Mouse (Mus musculus) liver, adult 2 months (tissue): ENCODE measurements at regions not wholly inside any gene's neighbourhood (a gene's known extent, or its start where the extent isn't known, plus 50 kb on each side); places are given as distances from the start of the nearest gene placed in this dataset.

Experiments
- CTCF ChIP-seq: fragments of 200-500 bp; IDR thresholded peaks from 2 replicates; pipeline ENCODE4 v1.5.1; 2011; ENCODE audit warnings: low read depth, low read length, control low read depth
- POLR2A ChIP-seq: fragments of 200-500 bp; IDR thresholded peaks from 2 replicates; pipeline ENCODE4 v1.6.1; 2011; ENCODE audit warnings: low read length, control low read depth; ENCODE audit not compliant: insufficient read depth; ENCODE audit errors: extremely low read depth

DNA sequence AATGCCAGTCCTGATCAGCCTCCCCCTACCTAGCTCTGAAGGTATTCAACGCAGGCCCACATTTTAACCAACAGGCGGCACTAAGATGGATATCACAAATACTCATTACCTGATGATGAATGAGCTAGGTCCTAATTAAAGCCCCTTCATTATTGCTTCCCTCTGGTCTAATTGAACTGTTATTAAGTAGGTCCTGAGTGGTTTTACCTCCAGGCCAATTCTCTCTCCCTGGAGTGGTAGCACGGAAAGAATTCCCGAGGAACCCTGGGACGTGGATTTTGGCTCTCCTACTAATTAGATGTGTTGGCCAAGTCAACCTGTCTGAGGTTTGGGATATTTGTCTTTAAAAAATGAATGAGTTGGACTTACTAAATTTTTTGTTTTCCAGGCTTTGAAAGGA is 60.0 kb upstream of the Rbpj start:
- TF ChIP-seq CTCF (no peak), POLR2A (no peak)
